Mouse (Mus musculus) heart, postnatal 10 days (tissue): ENCODE measurements around the gene Dtx3. TPM values are rescaled to one million over a fixed set of nuclear protein-coding genes. Genes with fewer than 3 reads are reported as not detected.
A peak's percentile ranks its signal among the peaks of the same experiment; 100 is the strongest.
"Not testable (repeated sequence)": the region's sequence is repeated elsewhere in the genome, so short reads cannot be mapped to it uniquely, and the experiment has no call there.

Experiments used
- DNase-seq, 2 experiments: peaks; one replicate each; pipeline ENCODE4 v3.0.0; 2021
- intact Hi-C: fragments of 180-260 bp; cut with DNase I; formaldehyde crosslinking; loops from one replicate; pipeline ENCODE4 v1.15.1; 2025
- total RNA-seq, 2 experiments: library from RNA; stranded (reverse); gene quantifications; 2 replicates each; pipeline ENCODE4 v1.2.3; 2021

The Dtx3 gene
- total RNA-seq, 2 experiments from 2014 or later = 48.4 to 52.2 TPM

DNA sequence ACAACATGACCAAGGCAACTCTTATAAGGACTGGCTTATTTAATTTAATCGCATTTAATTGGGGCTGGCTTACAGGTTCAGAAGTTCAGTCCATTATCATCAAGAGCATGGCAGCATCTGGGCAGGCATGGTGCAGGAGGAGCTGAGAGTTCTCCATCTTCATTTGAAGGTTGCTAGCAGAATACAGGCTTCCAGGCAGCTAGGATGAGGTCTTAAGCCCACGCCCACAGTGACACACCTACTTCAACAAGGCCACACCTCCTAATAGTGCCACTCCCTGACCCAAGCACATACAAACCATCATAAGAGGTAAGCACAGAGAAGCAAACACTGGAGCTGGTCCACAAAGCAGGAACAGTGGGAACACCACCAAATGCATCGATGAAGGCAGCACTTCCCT is 44.3 kb downstream of the Dtx3 start:
- DNase-seq, intact Hi-C loops: not testable (repeated sequence)

DNA sequence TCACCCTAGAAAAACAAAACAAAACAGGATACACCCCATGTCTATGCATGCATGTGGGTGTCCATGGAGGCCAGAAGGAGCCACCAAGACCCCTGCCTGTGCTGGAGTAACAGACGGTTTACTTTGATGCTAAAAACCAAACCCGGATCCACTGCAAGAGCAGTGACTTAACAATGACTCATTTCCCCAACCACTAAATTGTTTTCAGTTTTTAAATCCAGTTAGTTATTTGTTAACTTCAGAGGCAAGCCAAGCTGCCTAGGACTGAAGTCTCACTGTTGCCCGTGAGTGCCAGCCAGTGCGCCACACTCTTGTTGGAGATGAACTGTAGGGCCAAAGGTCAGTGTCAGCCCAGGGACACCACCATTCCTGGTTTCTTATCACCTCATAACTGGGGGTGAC is 45.1 kb downstream of the Dtx3 start:
- intact Hi-C loops = no loop called here

DNA sequence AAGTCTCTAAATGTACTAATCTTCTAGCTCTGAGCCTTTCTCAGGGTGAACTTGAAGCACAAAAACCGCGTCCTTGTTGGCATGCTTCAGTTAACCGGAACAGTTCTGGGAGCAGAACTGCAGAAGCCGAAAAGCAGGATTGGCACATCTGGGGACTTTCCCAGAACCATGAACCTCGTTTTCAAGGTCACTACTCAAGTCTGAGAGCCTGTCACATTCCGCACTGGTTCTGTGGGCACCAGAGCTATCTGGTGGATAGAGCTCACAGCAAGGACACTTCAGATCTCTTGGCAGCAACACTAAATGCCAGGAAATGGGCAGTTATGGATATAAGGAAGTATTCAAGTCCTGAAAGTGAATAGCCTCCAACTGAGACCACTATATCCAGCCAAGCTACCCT is 48.4 kb downstream of the Dtx3 start:
- peak in 1 of 2 experiments; percentile 17 for DNase-seq
- intact Hi-C loops = no loop called here

More for the DNA sequence above, 45.1 kb downstream of the Dtx3 start:
- DNase-seq = no peak

DNA sequence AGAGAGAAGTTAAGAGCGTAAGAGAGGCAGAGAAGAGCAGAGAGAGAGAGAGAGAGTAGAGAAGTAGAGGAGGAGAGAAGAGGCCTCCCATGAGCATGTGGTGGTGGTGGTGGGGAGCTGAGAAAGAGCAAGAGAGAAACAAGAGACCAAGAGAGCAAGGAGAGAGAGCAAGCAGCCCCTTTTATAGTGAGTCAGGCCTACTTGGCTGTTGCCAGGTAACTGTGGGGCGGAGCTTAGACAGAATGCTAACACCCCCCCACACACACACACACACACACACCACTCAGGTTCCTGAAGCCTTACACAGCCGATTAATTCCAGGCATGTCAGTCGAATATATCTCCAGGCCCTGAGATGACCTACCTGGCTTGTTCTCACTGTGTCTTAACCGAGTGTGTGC is 50.2 kb downstream of the Dtx3 start:
- DNase-seq = no peak
- intact Hi-C loops = no loop called here

DNA sequence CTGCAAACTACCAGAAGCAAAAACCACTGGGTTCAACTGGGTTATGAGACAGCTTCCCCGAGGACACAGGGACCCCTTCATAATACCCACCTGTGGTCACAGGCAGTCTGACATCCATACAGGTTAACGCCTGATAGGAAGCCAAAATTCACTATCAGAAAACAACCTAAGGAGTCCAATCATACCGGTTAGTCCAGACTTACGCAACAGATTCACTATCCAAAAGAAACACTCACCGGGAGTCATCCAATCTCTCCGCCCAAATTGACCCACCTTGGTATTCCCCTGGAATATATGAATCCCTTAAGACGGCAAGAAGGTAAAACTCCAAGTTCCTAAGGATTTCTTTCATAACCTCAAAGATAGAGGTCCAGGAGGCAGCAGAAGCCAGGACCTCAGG is 51.0 kb downstream of the Dtx3 start:
- intact Hi-C loops = no loop called here
- DNase-seq = no peak

DNA sequence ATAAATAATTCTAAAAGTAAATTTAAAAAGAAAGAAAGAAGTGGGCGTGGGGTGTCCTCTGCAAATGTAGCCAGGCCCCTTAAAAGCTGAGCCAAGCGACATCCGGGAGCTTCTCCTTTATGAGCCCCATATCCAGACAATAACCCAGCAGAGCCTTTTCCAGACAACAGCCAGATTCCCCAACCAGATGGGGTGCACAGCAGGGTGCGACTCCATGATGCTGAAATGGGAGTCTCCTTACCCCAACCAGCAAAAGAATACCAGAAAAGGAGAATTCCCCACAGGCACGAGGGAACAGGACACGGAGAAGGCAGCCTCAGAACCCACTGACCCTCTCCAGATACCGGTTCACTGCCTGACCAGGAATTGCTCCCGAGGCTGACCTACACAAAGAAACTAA is 52.3 kb downstream of the Dtx3 start:
- no peak for DNase-seq
- intact Hi-C loops = no loop called here

DNA sequence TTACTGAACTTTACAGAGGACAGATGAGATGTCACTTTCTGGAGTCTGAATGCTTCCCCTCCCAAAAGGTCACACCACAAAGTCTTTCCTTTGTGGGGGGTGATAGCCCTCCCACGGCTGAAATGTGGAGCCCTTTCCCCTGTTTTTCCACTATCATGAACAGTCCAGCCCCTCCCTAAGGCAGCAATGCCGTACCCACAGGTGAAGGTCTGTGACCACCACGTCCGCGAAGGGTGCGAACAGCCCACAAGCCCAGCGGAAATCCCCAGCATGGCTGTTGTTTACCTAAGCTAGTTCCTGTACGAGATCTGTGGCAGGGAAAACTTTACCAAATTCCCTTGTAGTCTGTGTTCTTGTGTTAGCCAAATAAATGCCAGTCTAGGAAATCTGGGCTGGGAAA is 54.0 kb downstream of the Dtx3 start:
- no peak for DNase-seq
- intact Hi-C loops = no loop called here

DNA sequence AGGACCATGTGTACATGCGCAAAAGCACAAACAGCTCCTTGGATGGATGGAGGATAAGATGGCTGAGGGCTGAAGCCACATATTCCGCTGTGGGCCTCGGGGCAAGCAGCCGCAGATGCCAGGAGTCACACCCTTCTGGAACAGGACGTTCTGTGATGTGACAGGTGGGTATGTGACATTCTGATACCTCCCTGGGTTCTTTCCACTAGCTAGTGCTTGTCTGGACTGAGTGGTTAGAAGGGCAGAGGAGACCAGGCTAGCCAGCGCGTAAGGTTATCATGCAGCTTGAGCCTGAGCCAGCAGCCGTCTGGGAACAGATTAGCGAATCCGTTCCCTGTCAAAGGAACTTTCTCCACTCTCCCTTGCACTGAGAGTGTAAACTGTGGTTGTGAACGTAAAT is 54.6 kb downstream of the Dtx3 start:
- intact Hi-C loops = no loop called here
- DNase-seq = no peak

Other genes starting within 250 kb of the Dtx3 start
- gene Ctdsp2, start 217.0 kb downstream of the Dtx3 start, total RNA-seq = 100 to 1,000 TPM; 131 to 149 TPM
- under 1 TPM; 0.14 to 0.17 TPM for gene Avil, start 195.0 kb downstream of the Dtx3 start, total RNA-seq
- 10 to 100 TPM; 53.1 to 66.2 TPM for gene Tsfm, start 164.9 kb downstream of the Dtx3 start, total RNA-seq
- 1 to 10 TPM; 7.6 to 8.6 TPM for gene Mettl1, start 154.3 kb downstream of the Dtx3 start, total RNA-seq
- under 1 TPM; 0.12 to 0.17 TPM for gene Eef1akmt3, start 154.2 kb downstream of the Dtx3 start, total RNA-seq
- under 1 TPM; 0.22 to 0.29 TPM for gene Cyp27b1, start 147.5 kb downstream of the Dtx3 start, total RNA-seq
- 1 to 10 TPM; 1.7 to 2.9 TPM for gene March9, start 135.5 kb downstream of the Dtx3 start, total RNA-seq
- gene Cdk4, start 132.2 kb downstream of the Dtx3 start, total RNA-seq = 100 to 1,000 TPM; 154 to 196 TPM
- 10 to 100 TPM; 50.0 to 53.8 TPM for gene Tspan31, start 125.5 kb downstream of the Dtx3 start, total RNA-seq
- gene Agap2, start 120.4 kb downstream of the Dtx3 start, total RNA-seq = 1 to 10 TPM; 5.5 to 8.3 TPM
- 10 to 100 TPM; 36.7 to 37.8 TPM for gene Os9, start 74.6 kb downstream of the Dtx3 start, total RNA-seq
- gene B4galnt1, start 30.5 kb downstream of the Dtx3 start, total RNA-seq = 1 to 10 TPM; 3.6 to 3.8 TPM
- 10 to 100 TPM; 40.8 to 48.0 TPM for gene Slc26a10, start 15.1 kb downstream of the Dtx3 start, total RNA-seq
- 10 to 100 TPM; 20.8 to 21.0 TPM for gene Arhgef25, start 5.6 kb downstream of the Dtx3 start, total RNA-seq
- 10 to 100 TPM; 26.4 to 28.7 TPM for gene Pip4k2c, start 15.9 kb upstream of the Dtx3 start, total RNA-seq
- under 1 TPM; 0.42 to 0.89 TPM for gene Kif5a, start 67.6 kb upstream of the Dtx3 start, total RNA-seq
- gene Dctn2, start 70.6 kb upstream of the Dtx3 start, total RNA-seq = 100 to 1,000 TPM; 166 to 167 TPM
- 10 to 100 TPM; 34.2 to 35.5 TPM for gene Mbd6, start 93.3 kb upstream of the Dtx3 start, total RNA-seq
- 10 to 100 TPM; 42.0 to 43.9 TPM for gene Mars, start 116.1 kb upstream of the Dtx3 start, total RNA-seq
- gene Arhgap9, start 126.2 kb upstream of the Dtx3 start, total RNA-seq = 1 to 10 TPM; 3.3 to 4.1 TPM
- 1 to 10 TPM; 2.1 to 2.5 TPM for gene Gli1, start 146.2 kb upstream of the Dtx3 start, total RNA-seq
- gene Inhbe, start 158.7 kb upstream of the Dtx3 start, total RNA-seq = not detected
- not detected for gene Inhbc, start 174.7 kb upstream of the Dtx3 start, total RNA-seq
- 100 to 1,000 TPM; 112 to 120 TPM for gene R3hdm2, start 184.6 kb upstream of the Dtx3 start, total RNA-seq